Mouse (Mus musculus) lung, postnatal 36 days (tissue): Measurements from ENCODE around the gene Blzf1.

Experiments used
- DNase-seq: peaks from one replicate; pipeline ENCODE4 v3.0.0; 2022; ENCODE audit warnings: mixed read lengths

Blzf1 gene

DNA sequence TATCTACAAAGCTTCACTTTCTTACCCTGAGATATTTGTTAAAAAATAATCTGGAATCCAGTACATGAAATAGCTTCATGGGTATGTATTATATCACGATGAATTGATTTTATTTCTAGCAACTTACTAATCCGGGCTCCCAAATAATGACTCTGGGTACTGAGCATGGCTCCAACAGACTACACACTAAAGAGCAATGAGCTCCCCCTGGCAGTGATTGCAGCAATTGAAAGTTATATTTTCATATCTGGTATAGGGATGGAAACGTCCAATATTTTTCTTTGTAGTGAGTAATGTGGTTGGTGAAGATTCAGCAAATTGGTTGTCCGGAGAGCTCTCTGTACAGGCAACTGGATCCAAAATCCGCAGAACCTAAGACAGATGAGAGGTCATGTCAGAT is 15.2 kb downstream of the Blzf1 start:
- no peak for DNase-seq

DNA sequence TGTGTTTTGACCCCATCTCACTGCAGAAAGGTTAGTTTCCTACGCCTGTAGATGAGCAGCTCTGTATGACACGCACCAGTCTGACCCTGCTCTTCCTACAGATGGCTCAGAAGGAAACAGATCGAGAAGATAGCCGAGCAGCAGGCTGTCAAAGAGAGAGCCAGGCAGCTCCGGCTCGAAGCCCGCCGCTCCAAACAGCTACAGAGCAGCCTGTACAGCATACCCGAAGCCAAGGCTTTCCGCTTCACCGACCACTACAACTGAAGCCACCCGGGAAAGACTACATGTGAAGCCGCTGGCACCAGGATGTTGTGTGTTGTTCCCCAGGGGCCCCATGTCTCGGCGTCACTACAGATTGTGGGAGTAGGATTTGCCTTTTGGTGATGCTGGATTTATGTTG is 19.9 kb downstream of the Blzf1 start:
- no peak for DNase-seq

GRCm38 (mm10) chr1:164284007-164284406 is 23.3 kb downstream of the Blzf1 start:
- DNase-seq = no peak

- no peak for DNase-seq
Observed at GRCm38 (mm10) chr1:164279332-164279731, 28.0 kb downstream of the Blzf1 start.

GRCm38 (mm10) chr1:164276552-164276951 is 30.7 kb downstream of the Blzf1 start:
- DNase-seq = peak; percentile 13

- peak; percentile 97 for DNase-seq
Observed at GRCm38 (mm10) chr1:164275455-164275954, 31.8 kb downstream of the Blzf1 start, which contains the start of gene Ccdc181. Gene Ccdc181 (plus strand): TSS chr1:164275585.

DNA sequence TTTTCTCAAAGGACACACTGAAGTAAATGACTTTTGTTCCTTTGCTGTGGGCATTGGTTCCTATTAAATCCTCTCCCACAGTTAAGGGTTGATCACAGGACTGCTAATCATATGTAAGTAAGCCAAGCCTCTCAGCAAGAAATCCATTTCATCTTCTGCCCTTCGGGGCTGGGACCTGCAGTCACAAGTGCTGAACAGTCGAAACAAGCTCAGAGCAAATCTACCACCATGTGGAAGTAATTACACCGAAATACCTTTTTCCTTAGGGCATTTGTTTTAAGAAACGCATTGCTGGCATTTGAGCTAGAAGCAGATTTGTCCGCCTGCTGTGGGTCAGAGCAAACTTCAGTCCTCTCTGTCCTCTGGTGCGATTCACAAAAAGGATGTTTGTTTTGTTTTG is 33.6 kb downstream of the Blzf1 start:
- no peak for DNase-seq

DNA sequence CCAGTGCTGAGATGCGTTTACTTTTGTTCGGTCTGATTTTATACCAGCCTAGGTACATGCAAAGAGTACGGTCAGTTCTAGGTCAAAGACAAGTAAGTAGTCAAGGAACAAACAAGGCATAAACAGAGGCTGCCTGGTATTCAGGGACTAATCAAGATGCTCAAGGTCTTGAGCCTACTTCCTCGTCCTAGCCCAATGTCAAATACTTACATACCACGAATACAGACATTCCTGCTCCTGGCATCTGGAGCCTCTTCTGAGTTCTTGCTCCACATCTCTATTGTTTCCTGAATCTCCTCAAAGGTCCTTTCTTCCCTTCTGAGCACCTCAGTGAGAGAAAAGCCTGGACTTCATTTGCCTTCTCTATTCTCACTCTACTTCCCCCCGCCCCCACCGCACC is 36.3 kb downstream of the Blzf1 start:
- DNase-seq = no peak

GRCm38 (mm10) chr1:164261553-164261952 is 45.7 kb downstream of the Blzf1 start:
- DNase-seq = peak; percentile 42

DNA sequence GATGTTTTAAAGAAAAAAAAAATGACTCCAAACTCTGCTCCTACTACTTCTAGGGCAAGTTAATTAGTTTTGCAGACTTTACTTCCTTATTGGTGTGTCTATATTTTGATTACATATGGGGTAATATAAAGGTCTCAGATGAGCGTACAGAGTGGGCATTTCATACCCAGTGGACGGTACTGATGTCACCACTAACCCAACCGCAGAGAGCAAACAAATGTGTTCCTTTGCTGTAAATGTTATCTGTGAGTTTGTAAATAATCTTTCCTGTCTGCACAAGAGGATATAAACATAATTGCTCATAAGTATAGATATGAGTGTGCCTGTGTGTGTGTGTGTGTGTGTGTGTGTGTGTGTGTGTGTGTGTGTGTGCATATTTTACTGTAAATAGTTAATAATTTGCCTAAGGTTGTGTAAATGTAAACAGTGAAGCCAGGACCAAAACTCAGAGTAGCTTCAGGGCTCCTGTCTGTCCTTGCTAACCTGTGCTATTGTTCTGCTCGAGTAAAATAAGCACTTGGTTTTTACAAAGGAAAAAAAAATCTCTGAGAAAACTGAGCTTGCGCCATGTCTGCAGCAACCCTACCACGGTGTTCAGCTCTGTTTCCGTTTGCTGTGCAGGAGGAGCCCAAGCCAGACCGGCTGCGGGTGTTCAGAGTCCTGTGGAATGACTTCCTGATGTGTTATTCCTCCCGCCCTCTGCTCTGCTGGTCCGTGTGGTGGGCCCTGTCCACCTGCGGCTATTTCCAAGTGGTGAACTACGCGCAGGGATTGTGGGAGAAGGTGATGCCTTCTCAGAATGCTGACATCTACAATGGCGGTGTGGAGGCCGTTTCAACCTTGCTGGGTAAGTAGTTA is 46.9 kb downstream of the Blzf1 start:
- DNase-seq = peak; percentile 13

GRCm38 (mm10) chr1:164254836-164255235 is 52.5 kb downstream of the Blzf1 start:
- DNase-seq = no peak

DNA sequence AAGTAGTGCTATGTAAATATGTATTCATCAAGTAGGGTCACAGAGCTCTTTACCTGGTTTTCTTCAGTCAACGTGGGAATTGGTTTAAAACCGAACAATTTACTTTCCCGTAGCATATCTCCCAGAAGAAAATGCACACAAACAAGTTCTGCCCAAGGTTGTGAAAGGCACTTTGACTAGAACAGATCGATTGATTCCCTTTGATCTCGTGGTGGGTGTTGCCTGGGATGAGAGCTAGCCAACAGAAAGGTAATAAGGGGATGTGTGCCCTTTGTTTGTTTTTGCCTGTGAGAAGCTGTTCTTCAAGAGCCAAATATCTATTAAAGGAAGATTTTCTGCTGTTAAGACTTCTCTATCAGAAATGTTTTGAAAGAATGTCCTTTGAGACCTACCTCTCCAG is 54.7 kb downstream of the Blzf1 start:
- no peak for DNase-seq

DNA sequence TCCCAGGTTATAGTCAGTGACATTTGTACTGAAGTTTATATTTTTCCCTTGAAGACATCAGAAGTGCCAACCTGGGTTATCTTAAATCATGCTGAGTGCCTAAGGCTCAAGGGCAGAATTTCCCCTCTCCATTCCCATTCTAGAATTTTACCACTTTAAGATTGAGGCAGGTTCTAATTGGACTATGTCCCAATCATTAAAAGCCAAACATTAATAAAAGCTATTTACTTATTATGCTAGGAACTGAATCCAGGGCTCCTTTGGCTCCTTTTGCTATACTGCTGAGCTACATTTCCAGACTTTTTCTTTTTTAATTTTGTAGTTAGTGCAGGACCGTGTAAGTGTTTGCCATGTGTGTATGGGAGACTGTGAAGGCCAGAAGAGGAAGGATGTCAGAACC is 55.9 kb downstream of the Blzf1 start:
- no peak for DNase-seq

- DNase-seq = no peak
Observed at GRCm38 (mm10) chr1:164250391-164251150, 56.7 kb downstream of the Blzf1 start.

DNA sequence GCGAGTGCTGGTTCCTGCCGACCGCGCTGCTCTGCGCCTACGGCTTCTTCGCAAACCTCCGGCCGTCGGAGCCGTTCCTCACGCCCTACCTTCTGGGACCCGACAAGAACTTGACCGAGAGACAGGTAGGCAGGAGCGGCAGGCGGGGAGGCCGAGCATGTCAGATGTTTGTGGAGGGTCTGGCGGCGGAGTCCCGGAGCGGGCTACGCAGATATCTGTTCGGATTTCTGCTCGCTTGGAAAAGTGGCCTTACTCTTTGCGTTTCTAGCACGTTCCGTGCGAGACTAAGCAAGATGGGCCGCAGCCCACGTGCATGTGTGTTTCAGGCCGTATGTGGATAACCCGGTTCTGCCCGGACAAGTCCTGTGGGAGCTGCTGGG is 58.0 kb downstream of the Blzf1 start:
- DNase-seq = peak; percentile 21

DNA sequence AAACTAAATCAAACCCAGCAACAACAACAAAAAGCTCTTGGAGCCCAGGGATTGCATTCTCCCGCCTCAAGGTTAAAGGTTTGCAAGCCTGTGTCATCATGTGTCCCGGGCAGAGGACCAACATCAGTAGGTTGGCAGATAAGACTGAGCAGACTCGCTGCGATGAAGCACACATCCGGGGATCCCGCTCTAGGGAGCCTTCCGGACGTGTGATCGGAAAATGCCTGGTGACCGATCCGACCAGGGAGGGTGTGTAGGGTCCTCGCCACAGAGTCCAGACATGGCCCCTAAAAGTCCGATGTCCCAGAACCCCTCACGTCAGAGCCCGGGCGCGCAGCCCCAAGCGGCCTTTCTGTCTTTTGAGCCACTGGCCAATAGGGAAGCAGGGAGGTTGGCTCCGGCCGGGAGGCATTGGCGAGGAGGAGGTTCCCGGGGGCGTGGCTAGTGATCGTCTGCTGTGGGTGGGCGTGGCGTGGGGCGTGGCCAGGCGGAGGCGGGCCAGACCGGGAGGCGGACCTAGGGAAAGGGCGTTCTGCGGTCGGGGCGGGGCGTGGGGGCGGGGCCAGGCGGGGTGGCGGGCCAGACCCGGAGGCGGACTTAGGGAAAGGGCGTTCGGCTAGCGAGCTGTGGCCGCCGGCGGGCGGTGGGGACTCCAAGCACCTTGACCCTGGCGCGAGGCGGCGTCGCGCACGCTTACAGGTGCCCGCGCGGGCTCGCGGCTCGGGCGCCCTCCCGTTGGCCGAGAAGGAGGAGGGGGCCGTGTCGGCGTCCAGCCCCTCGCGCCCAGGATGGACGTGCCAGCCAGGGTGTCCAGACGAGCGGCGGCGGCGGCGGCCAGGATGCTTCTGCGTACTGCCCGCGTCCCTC is 58.6 kb downstream of the Blzf1 start, which contains the start of gene Slc19a2:
Gene Slc19a2, plus strand, starts transcription at position 582 of the 867 bp plus-strand sequence.
- peak; percentile 98 for DNase-seq

GRCm38 (mm10) chr1:164247971-164248370 is 59.3 kb downstream of the Blzf1 start:
- DNase-seq = peak; percentile 11

DNA sequence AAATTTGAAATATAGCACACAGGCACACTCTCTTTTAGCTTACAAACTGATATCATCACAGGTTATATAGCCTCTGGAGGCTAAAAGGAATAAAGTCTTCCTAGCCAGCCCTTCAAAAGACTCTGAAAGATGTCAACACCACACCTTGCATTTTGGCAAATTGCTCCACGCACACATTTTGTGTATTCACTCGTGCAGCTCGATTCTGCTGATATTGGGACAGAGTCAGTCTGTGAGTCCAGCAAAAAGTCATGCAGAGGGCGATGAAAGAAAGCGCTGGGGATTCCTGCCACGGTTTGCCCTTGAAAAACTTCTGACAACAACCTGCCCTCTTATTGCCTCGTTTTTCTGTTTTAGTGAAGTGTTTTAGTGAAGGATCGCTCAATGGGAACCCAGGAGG is 59.8 kb downstream of the Blzf1 start:
- DNase-seq = no peak

DNA sequence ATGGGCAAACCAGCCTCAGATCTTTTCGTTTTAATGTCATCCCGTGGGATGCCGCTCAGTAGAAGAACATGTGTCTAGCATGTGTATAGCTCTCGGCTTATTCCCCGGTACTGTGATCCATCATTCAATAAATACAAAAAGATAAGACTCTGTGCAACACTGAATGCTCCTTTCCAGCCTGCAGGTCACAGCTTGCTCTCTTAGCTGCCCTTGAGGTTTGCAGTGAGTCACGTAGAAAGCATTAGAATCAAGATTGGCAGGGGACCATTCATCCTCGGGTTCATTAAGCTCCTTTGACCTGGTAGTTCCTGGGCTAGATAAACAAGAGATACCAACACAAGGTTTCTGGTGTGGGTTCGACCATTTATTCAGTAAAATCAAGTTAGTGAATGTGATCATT is 64.5 kb downstream of the Blzf1 start:
- DNase-seq = no peak

- DNase-seq = no peak
Observed at GRCm38 (mm10) chr1:164241494-164241893, 65.8 kb downstream of the Blzf1 start.
